Mouse (Mus musculus) megakaryocyte, embryonic 14.5 days (primary cell): ENCODE measurements around the gene Odf2. TPM values are rescaled to one million over a fixed set of nuclear protein-coding genes. Genes with fewer than 3 reads are reported as not detected.

Experiments used
- H3K27me3 ChIP-seq: replicated peaks from 2 replicates; pipeline ENCODE3; 2012; ENCODE audit warnings: inconsistent platforms
- H3K36me3 ChIP-seq: replicated peaks from 2 replicates; pipeline ENCODE3; 2012; ENCODE audit warnings: low read length, inconsistent platforms, mixed read lengths
- H3K4me1 ChIP-seq: 2 replicates; pipeline ENCODE4 v1.6.1; 2012; ENCODE audit warnings: inconsistent platforms
- H3K4me3 ChIP-seq: replicated peaks from 2 replicates; pipeline ENCODE3; 2012; ENCODE audit warnings: moderate library complexity, mild to moderate bottlenecking, inconsistent platforms
- H3K9me3 ChIP-seq: 2 replicates; pipeline ENCODE4 v1.6.1; 2012; ENCODE audit warnings: inconsistent platforms
- FLI1 ChIP-seq: IDR thresholded peaks from 2 replicates; pipeline ENCODE4 v1.6.1; 2012; ENCODE audit warnings: low read length, inconsistent platforms, mixed read lengths
- GATA1 ChIP-seq: IDR thresholded peaks from 3 replicates; pipeline ENCODE4 v1.6.1; 2012; ENCODE audit warnings: mixed read lengths, low read length, inconsistent platforms, borderline replicate concordance
- polyA plus RNA-seq: library from polyadenylated mRNA; stranded (reverse); fragments of >175 nt; gene quantifications from 2 replicates; pipeline ENCODE4 v1.2.3, GENCODE M21; 2012; ENCODE audit warnings: low replicate concordance; ENCODE audit not compliant: insufficient read depth

Gene Odf2
- polyA plus RNA-seq: 2.2 and 19.1 TPM in 2 replicates

DNA sequence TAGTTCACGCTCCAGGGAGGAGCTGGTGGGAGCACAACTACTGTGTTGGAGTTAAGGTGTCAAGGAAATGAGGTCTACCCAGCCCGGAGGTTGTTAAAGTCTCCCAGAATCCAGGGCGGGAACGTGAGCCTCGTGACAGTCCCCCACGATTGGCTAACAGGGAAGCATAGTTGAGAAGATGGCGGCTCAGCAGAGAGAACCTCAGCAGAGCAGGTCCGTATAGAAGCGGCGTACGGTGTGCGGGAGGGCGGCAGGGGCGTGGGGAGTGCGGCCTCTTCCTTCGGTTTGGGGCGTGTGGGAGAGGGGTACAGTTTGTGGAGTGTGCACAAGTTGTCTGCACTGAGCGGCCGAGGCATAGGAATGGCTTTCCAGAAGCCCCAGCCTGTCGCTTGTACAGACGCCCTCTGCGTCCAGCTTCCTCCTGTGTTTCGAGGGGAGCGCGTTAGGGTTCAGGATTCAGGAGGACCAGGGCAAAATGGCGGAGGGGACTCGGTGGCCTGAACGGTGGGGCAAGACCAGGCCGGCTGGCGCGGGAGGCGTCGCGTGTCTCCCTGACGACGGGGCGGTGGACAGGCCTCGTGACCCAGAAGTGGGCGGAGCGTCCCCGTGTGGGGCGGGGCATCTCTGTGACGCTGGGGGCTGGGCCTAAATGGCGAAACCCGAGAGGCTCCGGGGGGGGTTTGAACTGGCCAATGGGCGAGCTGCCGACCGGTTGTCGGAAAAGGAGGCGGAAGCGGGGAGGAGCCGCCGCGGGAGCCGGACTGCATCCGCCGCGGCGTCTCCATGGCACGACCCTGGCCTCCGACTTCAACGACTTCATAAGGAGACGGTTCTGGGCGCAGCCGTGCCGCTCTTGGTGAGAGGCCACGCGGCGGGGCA, at the start of gene Odf2:
Gene Odf2 (plus strand): TSS at position 156 of the 879 bp plus-strand sequence.
- TF ChIP-seq GATA1 (no peak), FLI1 (no peak)
- peaks cover 33% of the 10 kb centered on the region for H3K36me3 ChIP-seq

DNA sequence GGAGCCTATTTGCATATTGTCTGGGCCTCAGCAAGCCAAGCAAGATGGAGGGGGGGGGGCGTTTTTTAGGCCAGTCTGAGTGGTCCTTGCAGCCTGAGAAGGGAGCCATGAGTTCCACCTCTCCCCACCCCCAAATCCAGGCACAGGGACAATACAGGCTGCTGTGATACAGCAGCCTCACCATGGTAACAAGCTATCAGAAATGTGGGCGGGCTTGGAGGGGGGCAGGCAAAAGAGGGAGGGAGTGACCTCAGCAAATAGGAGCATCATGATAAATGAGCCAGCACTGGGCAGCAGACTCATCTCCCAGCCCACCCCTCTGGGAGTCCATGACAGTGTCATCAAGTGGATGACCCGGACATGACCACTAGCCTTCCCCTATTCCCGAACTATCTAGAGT, 49.6 kb upstream of the Odf2 start:
- Histone ChIP-seq H3K4me3 (peak overlapping the region; percentile 73), H3K27me3 (no peaks in the 10 kb centered on the region), H3K36me3 (peaks cover 91% of the 10 kb centered on the region), H3K4me1 (peaks cover 94% of the 10 kb centered on the region), H3K9me3 (no peaks in the 10 kb centered on the region)
- TF ChIP-seq GATA1 (peak; percentile 74), FLI1 (no peak)

More for the DNA sequence above, at the start of gene Odf2:
- Histone ChIP-seq H3K4me1 (peaks cover 39% of the 10 kb centered on the region), H3K4me3 (peak within 1 kb of the TSS; percentile 96), H3K9me3 (no peaks in the 10 kb centered on the region), H3K27me3 (no peaks in the 10 kb centered on the region)

DNA sequence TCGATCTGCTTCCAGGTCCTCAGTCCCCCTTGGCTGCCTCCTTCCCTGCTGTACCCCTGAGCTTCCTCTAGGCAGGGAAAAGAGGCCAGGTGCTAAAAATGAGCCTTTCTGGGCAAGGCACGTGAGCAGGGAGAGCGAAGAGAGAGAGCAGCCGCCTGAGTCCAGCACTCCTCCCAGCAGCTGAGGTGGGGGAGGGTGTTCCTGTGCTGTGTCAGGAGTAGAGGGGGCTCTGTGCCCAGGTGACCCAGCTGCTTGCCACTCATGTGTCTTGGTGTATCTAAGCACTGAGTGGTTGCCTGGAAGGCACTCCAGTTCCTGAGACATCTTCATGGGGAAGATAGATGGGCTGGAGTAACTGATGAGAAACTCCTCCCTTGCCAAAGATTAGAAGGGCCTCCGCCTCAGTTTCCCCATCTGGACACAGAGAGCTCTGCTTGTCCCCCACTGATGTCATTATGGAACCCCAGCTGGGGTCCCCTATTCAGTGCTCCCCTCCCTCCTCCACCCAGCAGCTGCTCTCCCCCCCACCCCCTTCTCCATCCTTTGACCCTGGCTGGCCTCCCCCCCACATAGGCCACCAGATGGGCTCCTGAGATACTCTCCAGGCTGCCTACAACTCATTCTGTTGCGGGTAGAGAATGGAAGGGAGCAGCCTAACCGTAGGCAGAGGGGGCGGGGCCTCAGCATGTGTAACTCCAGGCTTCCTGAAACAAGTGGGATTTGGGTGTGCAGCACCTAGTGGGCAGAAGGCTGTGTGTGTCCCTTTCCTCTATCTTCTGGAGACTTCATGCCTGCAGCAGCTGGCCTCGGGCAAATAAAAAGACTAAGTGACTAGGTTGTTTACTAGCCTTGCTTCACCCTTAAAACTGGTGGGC, 45.6 kb upstream of the Odf2 start:
- Histone ChIP-seq H3K4me1 (peaks cover 84% of the 10 kb centered on the region), H3K4me3 (no peak overlapping the region), H3K27me3 (no peaks in the 10 kb centered on the region), H3K9me3 (no peaks in the 10 kb centered on the region), H3K36me3 (peaks cover 86% of the 10 kb centered on the region)
- TF ChIP-seq GATA1 (no peak), FLI1 (no peak)

DNA sequence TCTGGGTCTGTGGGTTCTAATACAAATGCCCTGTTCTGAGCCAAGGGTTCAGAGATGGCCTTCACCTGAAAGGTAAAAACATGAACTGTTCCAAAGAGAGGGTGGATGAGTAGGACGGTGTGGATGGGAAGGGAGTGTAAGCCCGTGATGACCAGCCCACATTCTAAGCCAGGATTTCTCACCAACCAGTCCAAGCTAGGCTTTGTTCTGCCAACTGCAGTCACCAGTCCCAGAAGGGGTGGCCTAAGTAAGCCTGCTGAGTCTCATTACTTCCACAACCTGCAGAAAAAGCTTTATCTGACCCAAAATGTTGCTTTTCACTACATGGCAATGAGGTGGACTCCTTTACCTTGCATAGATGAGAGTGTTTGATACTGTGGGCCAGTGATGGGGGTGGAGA, 44.9 kb upstream of the Odf2 start:
- H3K27me3 ChIP-seq: no peaks in the 10 kb centered on the region
- H3K4me3 ChIP-seq: no peak overlapping the region
- H3K36me3 ChIP-seq: peaks cover 84% of the 10 kb centered on the region
- peaks cover 84% of the 10 kb centered on the region for H3K4me1 ChIP-seq
- TF ChIP-seq GATA1 (no peak), FLI1 (no peak)
- no peaks in the 10 kb centered on the region for H3K9me3 ChIP-seq

DNA sequence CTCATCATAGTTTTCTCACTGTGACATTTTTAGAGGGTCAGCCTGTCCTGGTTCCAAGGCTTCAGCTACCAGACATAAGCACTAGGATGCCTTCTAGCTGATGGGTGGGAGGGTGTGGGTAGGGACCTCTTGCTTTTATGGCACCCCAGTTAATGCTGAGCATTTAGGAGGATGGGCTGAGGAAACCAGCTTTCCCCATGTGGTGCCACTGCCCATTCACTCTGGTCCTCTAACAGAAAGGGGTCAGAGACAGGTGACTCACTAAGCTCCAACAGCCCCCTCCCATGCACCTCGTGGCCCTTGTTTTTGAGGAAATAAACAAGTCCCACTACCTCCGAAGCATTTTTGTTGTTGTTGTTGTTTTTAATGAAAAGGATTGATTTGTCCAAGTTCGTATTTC, 44.4 kb upstream of the Odf2 start:
- TF ChIP-seq FLI1 (no peak), GATA1 (no peak)
- H3K4me1 ChIP-seq: peaks cover 84% of the 10 kb centered on the region
- H3K27me3 ChIP-seq: no peaks in the 10 kb centered on the region
- no peak overlapping the region for H3K4me3 ChIP-seq
- no peaks in the 10 kb centered on the region for H3K9me3 ChIP-seq
- peaks cover 78% of the 10 kb centered on the region for H3K36me3 ChIP-seq

DNA sequence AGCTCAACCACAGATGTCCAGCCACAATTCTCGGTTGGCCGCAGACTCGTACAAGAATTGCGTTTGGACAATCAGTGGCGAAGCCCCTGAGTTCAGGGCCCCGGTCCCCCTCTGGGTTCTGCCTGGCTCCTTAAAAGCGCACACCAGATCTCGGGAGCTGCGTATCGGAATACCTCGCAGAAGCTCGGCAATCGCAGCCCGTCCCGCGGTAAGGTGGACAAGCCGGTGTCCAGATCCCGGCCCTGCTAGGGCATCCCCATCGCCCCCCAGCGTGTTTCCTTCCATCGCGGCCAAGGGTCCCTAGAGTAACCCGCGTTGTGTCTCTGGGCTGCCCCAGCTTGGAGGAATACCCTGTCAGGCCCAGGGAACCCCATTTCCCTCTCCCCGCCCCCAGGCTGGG, 43.4 kb upstream of the Odf2 start:
- peaks cover 71% of the 10 kb centered on the region for H3K36me3 ChIP-seq
- no peaks in the 10 kb centered on the region for H3K27me3 ChIP-seq
- H3K4me3 ChIP-seq: no peak overlapping the region
- no peaks in the 10 kb centered on the region for H3K9me3 ChIP-seq
- no peak for TF ChIP-seq GATA1
- TF ChIP-seq FLI1: no peak
- H3K4me1 ChIP-seq: peaks cover 84% of the 10 kb centered on the region

DNA sequence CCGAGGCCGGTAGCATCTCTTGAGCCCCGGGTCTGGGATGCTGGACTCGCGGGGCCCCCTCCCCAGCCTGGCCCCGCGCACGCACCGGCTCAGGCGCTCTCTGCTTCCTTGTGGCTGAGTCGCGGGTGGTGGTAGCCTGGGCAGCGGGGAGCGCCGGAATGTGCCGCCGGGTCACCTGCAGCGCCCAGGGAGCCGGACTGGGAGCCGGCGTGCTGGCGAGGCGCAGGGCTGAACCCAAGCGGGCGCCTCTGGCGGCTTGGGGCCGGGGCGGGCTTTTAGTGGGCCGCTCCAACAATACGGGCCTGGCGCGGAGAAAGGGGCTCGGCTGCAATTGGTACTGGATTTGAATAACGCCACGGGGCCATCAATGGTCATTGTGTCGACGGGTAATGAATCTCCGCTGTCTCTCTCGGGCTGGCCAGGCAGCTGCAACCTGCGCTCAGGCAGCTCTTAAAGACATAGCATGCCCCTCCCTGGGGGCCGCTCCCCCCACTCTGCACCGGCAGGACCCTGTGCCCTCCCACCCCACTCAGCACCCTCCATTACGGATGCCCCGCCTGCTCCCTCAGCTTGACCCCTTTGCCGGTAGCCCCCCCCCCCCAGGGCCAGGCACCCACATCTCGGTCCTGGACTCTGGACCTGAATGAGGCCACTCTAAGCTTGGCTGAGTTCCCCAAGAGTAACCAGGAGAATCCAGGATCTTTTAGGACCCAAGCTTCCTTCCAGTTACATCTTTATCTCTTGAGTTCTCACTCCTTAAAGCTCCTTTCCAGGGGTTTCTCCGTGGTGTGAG, 42.8 kb upstream of the Odf2 start:
- H3K4me3 ChIP-seq: no peak overlapping the region
- TF ChIP-seq FLI1: no peak
- TF ChIP-seq GATA1: no peak
- peaks cover 64% of the 10 kb centered on the region for H3K36me3 ChIP-seq
- peaks cover 84% of the 10 kb centered on the region for H3K4me1 ChIP-seq
- no peaks in the 10 kb centered on the region for H3K27me3 ChIP-seq
- no peaks in the 10 kb centered on the region for H3K9me3 ChIP-seq

DNA sequence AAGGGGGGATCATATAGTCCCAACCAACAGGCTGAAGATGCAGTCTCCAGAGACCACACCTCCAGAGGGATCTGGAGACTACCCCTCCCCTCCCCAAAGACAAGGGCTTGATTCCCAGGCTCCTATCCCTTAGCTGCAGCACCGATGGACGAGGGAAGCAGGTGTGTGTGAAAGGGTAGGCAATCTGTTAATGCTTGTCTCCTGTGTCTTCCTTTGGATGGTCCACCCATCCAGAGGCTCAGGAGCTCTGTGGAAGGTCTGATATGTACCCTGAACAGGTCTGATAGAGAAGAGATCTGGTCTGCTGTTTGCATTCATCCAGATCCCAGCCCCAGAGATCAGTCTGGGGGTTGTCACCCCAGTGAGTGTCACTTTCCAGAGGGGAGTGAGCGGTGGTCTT, 42.1 kb upstream of the Odf2 start:
- Histone ChIP-seq H3K27me3 (no peaks in the 10 kb centered on the region), H3K9me3 (no peaks in the 10 kb centered on the region), H3K36me3 (peaks cover 58% of the 10 kb centered on the region), H3K4me3 (no peak overlapping the region), H3K4me1 (peaks cover 81% of the 10 kb centered on the region)
- TF ChIP-seq GATA1: no peak

DNA sequence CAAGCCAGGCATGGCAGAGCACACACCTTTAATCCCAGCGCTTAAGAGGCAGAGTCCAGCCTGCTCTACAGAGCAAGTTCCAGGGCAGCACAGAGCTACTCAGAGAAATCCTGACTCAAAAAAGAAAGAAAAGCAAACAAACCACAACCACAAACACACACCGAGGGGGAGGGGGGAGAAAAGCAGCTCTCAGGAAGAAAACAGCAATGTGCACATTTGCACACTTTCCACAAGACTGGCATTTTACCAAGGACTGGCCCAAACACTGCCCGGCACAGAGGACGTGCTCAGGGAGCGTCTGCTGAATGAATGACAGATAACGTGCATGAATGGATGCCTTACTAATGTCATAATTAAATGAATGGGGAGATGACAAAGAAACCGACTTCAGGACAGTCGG, 40.0 kb upstream of the Odf2 start:
- H3K9me3 ChIP-seq: no peaks in the 10 kb centered on the region
- no peak for TF ChIP-seq GATA1
- TF ChIP-seq FLI1: no peak
- peaks cover 9% of the 10 kb centered on the region for H3K27me3 ChIP-seq
- H3K4me3 ChIP-seq: no peak overlapping the region
- H3K36me3 ChIP-seq: peaks cover 37% of the 10 kb centered on the region
- H3K4me1 ChIP-seq: peaks cover 74% of the 10 kb centered on the region
